Mouse (Mus musculus): Measurements from ENCODE around the gene B3gnt2. TPM values are rescaled to one million over a fixed set of nuclear protein-coding genes. Genes with fewer than 3 reads are reported as not detected.

The B3gnt2 gene
- polyA plus RNA-seq, 1 experiment from 2014 or later, result 9.2 TPM

DNA sequence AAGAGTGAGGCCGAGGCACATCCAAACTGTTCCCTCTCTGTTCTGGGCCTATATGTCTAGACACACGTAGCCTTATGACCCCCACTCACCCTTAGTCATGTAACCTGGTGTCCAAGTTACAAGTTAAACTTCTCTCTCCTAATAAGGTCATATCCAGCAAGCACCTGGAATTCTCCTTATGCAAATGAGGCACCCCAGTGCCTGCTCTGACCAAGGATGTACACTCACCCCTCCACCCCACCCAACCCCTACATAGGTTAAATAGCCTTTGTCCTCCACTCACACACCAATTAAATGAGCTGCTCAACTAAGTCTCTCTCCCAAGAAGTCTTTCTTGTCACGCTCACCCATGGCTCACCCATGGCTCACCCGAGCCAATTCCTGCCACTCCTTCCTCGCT lies 69.0 kb downstream of the B3gnt2 start:
- no peaks in the 10 kb centered on the region for H3K4me1 ChIP-seq (ENCODE audit: control insufficient read depth, insufficient read depth, low read length)
- no peaks in the 10 kb centered on the region for H3K27me3 ChIP-seq (replicated peaks; ENCODE audit: control insufficient read depth, insufficient read depth, low read length)
- H3K27ac ChIP-seq (replicated peaks; ENCODE audit: low read depth, low read length), result no peak overlapping the region
- H3K9me3 ChIP-seq (ENCODE audit: control insufficient read depth, low read length), result no peaks in the 10 kb centered on the region
- H3K4me2 ChIP-seq (ENCODE audit: low read depth, low read length), result no peak overlapping the region
- H3K36me3 ChIP-seq (ENCODE audit: control insufficient read depth, insufficient read depth, low read length), result no peaks in the 10 kb centered on the region
- no peak overlapping the region for H3K9ac ChIP-seq (ENCODE audit: low read depth, low read length)
- no peak for ATAC-seq (ENCODE audit: low read depth)
- 80% methylated on average over 5 of the region's 5 CpGs for WGBS
- H3K4me3 ChIP-seq (ENCODE audit: low read depth, low read length), result no peak overlapping the region
- DNase-seq (ENCODE audit: low spot score), result no peak

DNA sequence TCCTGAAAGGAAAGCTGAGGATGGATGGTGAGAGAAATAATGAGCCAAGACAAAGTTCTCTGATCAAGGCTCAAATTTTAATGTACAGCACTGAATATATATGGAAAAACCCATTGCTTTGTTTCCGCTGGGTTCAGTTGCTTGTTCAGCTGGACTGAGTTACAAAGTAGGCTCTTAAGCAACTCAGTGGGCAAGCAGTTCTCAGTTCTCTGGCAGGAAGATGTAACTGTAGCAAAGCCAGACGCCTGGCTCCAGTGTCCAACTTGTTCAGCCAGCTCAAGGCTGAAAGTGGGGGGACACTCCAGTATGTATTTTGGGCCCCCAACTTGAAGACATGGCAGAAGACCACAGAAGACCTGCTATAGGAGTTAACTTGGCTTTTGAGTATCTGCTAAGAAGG lies 72.9 kb downstream of the B3gnt2 start:
- Histone ChIP-seq H3K4me3 (ENCODE audit: low read depth, low read length) (no peak overlapping the region), H3K4me2 (ENCODE audit: low read depth, low read length) (no peak overlapping the region), H3K27ac (replicated peaks; ENCODE audit: low read depth, low read length) (no peak overlapping the region), H3K4me1 (ENCODE audit: control insufficient read depth, insufficient read depth, low read length) (no peaks in the 10 kb centered on the region), H3K36me3 (ENCODE audit: control insufficient read depth, insufficient read depth, low read length) (no peaks in the 10 kb centered on the region), H3K9me3 (ENCODE audit: control insufficient read depth, low read length) (no peaks in the 10 kb centered on the region), H3K9ac (ENCODE audit: low read depth, low read length) (no peak overlapping the region), H3K27me3 (replicated peaks; ENCODE audit: control insufficient read depth, insufficient read depth, low read length) (no peaks in the 10 kb centered on the region)
- DNase-seq (ENCODE audit: low spot score) (no peak), ATAC-seq (ENCODE audit: low read depth) (no peak)
- 76% methylated on average over 2 of the region's 2 CpGs for WGBS

DNA sequence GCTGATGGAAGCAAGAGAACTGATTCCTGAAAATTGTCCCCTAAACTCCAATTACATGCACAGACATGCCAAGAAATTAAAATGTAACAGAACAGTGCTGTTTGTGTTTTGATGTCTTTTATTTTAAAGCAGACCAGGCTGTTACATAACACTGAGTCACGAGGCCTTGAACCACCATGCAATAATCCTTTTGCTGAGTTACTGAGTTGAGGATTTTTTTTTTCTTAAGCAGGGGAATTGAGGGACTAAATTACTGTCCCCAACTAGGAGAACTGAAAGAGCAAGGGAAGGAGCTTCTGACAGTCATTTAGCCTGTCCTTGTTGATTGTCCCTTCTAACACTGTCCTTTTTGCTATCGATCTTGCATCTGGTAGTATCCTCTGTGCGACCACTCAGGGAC lies 76.3 kb downstream of the B3gnt2 start:
- no peaks in the 10 kb centered on the region for H3K9me3 ChIP-seq (ENCODE audit: control insufficient read depth, low read length)
- H3K4me1 ChIP-seq (ENCODE audit: control insufficient read depth, insufficient read depth, low read length), result no peaks in the 10 kb centered on the region
- no peak overlapping the region for H3K27ac ChIP-seq (replicated peaks; ENCODE audit: low read depth, low read length)
- no peaks in the 10 kb centered on the region for H3K27me3 ChIP-seq (replicated peaks; ENCODE audit: control insufficient read depth, insufficient read depth, low read length)
- ATAC-seq (ENCODE audit: low read depth) (no peak), DNase-seq (ENCODE audit: low spot score) (no peak)
- H3K36me3 ChIP-seq (ENCODE audit: control insufficient read depth, insufficient read depth, low read length), result no peaks in the 10 kb centered on the region
- 80% methylated on average over 3 of the region's 3 CpGs for WGBS
- no peak overlapping the region for H3K4me2 ChIP-seq (ENCODE audit: low read depth, low read length)
- H3K9ac ChIP-seq (ENCODE audit: low read depth, low read length), result no peak overlapping the region
- no peak overlapping the region for H3K4me3 ChIP-seq (ENCODE audit: low read depth, low read length)

DNA sequence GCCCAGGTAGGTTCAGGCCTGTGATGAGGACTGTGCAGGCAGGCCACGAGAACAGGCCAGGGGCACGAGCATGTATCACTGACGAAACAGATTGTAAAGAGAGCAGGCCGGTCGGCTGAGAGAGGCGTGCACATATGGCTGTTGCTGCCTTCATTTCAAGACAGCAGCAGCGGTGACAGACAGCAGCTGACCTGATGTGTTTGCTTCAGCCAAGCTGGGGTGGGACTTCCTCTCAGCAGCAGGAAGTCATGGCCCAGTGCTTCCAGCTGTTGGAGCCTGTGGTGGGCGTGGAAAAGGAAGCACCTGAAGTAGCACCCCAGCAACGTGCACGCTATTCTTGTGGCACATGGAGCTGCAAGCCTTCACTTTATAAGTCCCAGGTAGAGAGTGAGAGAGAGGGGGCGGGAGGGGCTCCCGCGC lies 78.0 kb downstream of the B3gnt2 start:
- Histone ChIP-seq H3K4me2 (ENCODE audit: low read depth, low read length) (no peak overlapping the region), H3K9ac (ENCODE audit: low read depth, low read length) (no peak overlapping the region), H3K27ac (replicated peaks; ENCODE audit: low read depth, low read length) (no peak overlapping the region), H3K4me1 (ENCODE audit: control insufficient read depth, insufficient read depth, low read length) (no peaks in the 10 kb centered on the region), H3K27me3 (replicated peaks; ENCODE audit: control insufficient read depth, insufficient read depth, low read length) (no peaks in the 10 kb centered on the region), H3K36me3 (ENCODE audit: control insufficient read depth, insufficient read depth, low read length) (no peaks in the 10 kb centered on the region), H3K4me3 (ENCODE audit: low read depth, low read length) (no peak overlapping the region), H3K9me3 (ENCODE audit: control insufficient read depth, low read length) (no peaks in the 10 kb centered on the region)
- DNase-seq (ENCODE audit: low spot score) (peak; percentile 29), ATAC-seq (ENCODE audit: low read depth) (no peak)
- 68% methylated on average over 13 of the region's 13 CpGs for WGBS

DNA sequence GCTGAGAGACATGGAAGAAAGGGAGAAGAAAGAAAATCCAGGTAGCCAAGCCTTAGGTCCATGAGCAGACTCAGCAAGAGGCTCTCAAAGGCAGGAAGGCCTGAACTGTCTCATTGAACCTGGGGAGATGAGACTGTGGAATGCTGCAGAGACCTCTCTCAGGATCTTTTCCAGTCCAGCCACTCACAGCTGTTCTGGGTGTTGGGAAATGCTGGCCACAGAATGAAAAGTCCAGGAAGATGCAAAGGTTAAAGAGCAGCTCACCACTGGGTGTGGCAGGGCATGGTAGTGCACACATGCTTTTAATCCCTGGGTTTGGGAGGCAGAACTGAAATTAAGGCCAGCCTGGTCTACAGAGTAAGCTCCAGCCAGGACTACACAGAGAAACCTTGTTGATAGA lies 79.6 kb downstream of the B3gnt2 start:
- Histone ChIP-seq H3K4me3 (ENCODE audit: low read depth, low read length) (no peak overlapping the region), H3K27me3 (replicated peaks; ENCODE audit: control insufficient read depth, insufficient read depth, low read length) (no peaks in the 10 kb centered on the region), H3K4me1 (ENCODE audit: control insufficient read depth, insufficient read depth, low read length) (no peaks in the 10 kb centered on the region), H3K9ac (ENCODE audit: low read depth, low read length) (no peak overlapping the region), H3K27ac (replicated peaks; ENCODE audit: low read depth, low read length) (no peak overlapping the region), H3K4me2 (ENCODE audit: low read depth, low read length) (no peak overlapping the region), H3K9me3 (ENCODE audit: control insufficient read depth, low read length) (0 out of 2 replicates have a peak, but pooled peaks cover 4% of the 10 kb centered on the region), H3K36me3 (ENCODE audit: control insufficient read depth, insufficient read depth, low read length) (no peaks in the 10 kb centered on the region)
- DNase-seq (ENCODE audit: low spot score) (no peak), ATAC-seq (ENCODE audit: low read depth) (no peak)

DNA sequence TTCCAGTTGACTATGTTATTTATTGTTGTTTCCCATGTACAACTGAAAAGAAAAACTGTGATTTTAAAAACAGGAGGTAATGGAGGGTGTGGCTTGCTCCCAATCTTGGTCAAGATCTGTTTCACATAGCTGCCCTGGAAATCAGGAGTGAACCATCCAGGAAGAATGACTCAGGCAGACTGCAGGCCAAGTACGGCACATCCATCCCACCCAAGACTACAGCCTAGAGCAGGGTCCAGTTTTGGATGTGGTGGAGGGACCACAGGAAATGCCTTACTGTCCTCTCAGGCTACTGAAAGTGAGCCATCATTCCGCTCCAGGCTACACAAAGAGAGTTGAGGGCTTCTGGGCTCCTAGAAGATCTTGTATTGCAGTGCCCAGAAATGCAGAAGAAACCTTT lies 80.0 kb downstream of the B3gnt2 start:
- H3K27me3 ChIP-seq (replicated peaks; ENCODE audit: control insufficient read depth, insufficient read depth, low read length), result no peaks in the 10 kb centered on the region
- no peaks in the 10 kb centered on the region for H3K36me3 ChIP-seq (ENCODE audit: control insufficient read depth, insufficient read depth, low read length)

DNA sequence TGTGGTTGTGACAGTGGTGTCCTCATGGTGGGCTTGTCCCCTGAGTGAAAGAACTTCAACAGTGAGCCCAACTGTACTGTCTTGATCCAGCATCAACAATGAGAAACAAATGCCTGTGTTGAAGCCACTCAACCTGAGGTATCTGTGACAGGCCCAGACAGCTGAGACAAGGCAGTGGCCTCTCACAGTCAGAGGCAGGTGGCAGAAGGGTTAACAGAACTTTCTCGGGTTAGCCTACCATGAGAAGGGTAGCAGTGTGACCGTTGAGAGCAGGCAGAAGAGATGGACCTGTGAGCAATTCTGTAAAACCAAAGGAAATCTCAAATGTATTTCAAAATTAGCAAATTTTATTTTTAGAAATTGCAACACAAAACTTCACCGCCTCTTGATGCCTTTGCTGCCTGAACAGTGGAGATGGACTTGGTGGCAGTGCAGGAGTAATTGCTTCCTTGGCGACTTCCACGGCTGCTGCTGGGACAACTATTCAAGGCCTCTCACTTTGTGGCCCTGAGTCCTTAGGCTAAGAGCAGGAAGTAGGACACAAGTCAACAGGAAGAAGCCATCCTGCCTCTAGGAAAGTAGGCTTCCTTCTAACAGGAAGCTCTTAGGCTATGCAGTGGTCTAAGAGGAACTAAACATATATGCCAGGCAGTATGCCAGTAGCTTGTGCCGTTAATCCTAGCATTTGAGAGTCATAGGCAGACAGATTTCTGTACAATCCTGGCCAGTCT lies 80.8 kb downstream of the B3gnt2 start:
- Histone ChIP-seq H3K4me3 (ENCODE audit: low read depth, low read length) (no peak overlapping the region), H3K27me3 (replicated peaks; ENCODE audit: control insufficient read depth, insufficient read depth, low read length) (no peaks in the 10 kb centered on the region), H3K4me2 (ENCODE audit: low read depth, low read length) (no peak overlapping the region), H3K36me3 (ENCODE audit: control insufficient read depth, insufficient read depth, low read length) (no peaks in the 10 kb centered on the region), H3K9ac (ENCODE audit: low read depth, low read length) (no peak overlapping the region), H3K27ac (replicated peaks; ENCODE audit: low read depth, low read length) (no peak overlapping the region), H3K9me3 (ENCODE audit: control insufficient read depth, low read length) (0 out of 2 replicates have a peak, but pooled peaks cover 4% of the 10 kb centered on the region), H3K4me1 (ENCODE audit: control insufficient read depth, insufficient read depth, low read length) (no peaks in the 10 kb centered on the region)
- 73% methylated on average over 6 of the region's 6 CpGs for WGBS
- DNase-seq (ENCODE audit: low spot score) (peak; percentile 15), ATAC-seq (ENCODE audit: low read depth) (no peak)

More for the DNA sequence above, 80.0 kb downstream of the B3gnt2 start:
- WGBS, result 79% methylated on average over 2 of the region's 2 CpGs
- no peak overlapping the region for H3K4me2 ChIP-seq (ENCODE audit: low read depth, low read length)
- H3K4me3 ChIP-seq (ENCODE audit: low read depth, low read length), result no peak overlapping the region
- H3K9me3 ChIP-seq (ENCODE audit: control insufficient read depth, low read length), result 0 out of 2 replicates have a peak, but pooled peaks cover 4% of the 10 kb centered on the region
- ATAC-seq (ENCODE audit: low read depth), result no peak
- no peak for DNase-seq (ENCODE audit: low spot score)
- no peak overlapping the region for H3K9ac ChIP-seq (ENCODE audit: low read depth, low read length)
- H3K27ac ChIP-seq (replicated peaks; ENCODE audit: low read depth, low read length), result no peak overlapping the region
- no peaks in the 10 kb centered on the region for H3K4me1 ChIP-seq (ENCODE audit: control insufficient read depth, insufficient read depth, low read length)

DNA sequence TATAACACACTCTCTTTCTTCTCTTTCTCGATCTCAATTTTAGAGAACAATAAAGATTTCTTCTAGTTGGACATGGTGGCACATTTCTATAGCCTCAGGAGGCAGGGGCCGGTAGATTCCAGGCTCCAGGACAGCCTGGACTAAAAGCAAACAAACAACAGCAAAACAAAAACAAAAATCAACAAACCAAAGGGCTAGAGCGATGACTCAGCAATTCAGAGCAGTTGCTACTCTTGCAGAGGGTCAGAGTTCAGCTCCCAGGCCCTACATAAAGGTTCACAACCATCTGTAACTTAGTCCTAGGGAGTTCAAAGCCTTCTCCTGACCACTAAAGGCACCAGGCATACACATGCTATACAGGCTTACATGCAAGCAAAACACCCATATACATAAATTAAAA lies 82.2 kb downstream of the B3gnt2 start:
- Histone ChIP-seq H3K4me3 (ENCODE audit: low read depth, low read length) (no peak overlapping the region), H3K27me3 (replicated peaks; ENCODE audit: control insufficient read depth, insufficient read depth, low read length) (no peaks in the 10 kb centered on the region), H3K4me2 (ENCODE audit: low read depth, low read length) (no peak overlapping the region), H3K9me3 (ENCODE audit: control insufficient read depth, low read length) (0 out of 2 replicates have a peak, but pooled peaks cover 4% of the 10 kb centered on the region), H3K27ac (replicated peaks; ENCODE audit: low read depth, low read length) (no peak overlapping the region), H3K9ac (ENCODE audit: low read depth, low read length) (no peak overlapping the region), H3K4me1 (ENCODE audit: control insufficient read depth, insufficient read depth, low read length) (no peaks in the 10 kb centered on the region), H3K36me3 (ENCODE audit: control insufficient read depth, insufficient read depth, low read length) (no peaks in the 10 kb centered on the region)
- WGBS, result 73% methylated on average over 3 of the region's 3 CpGs
- no peak for DNase-seq (ENCODE audit: low spot score)
- ATAC-seq (ENCODE audit: low read depth), result no peak

DNA sequence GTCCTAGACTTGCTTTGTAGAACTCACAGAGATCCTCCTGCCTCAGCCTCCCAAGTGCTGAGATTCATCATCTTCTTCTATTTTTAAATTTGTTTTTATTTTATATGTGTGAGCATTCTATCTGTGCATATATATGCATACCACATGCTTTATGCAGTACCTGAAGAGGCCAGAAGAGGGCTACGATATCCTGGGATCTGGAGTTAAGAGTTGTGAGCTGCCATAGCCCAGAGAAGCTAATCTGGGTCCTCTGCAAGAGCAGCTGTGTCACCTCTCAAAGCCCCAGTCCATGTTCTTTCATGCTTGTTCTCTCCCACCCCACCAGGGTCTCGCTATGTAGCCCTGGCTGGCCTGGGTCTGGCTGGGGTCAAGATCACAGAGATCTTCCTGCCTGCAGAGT lies 83.2 kb downstream of the B3gnt2 start:
- 79% methylated on average over 2 of the region's 2 CpGs for WGBS
- Histone ChIP-seq H3K9me3 (ENCODE audit: control insufficient read depth, low read length) (0 out of 2 replicates have a peak, but pooled peaks cover 4% of the 10 kb centered on the region), H3K36me3 (ENCODE audit: control insufficient read depth, insufficient read depth, low read length) (no peaks in the 10 kb centered on the region), H3K4me3 (ENCODE audit: low read depth, low read length) (no peak overlapping the region), H3K27ac (replicated peaks; ENCODE audit: low read depth, low read length) (no peak overlapping the region), H3K4me2 (ENCODE audit: low read depth, low read length) (no peak overlapping the region), H3K27me3 (replicated peaks; ENCODE audit: control insufficient read depth, insufficient read depth, low read length) (no peaks in the 10 kb centered on the region), H3K4me1 (ENCODE audit: control insufficient read depth, insufficient read depth, low read length) (no peaks in the 10 kb centered on the region), H3K9ac (ENCODE audit: low read depth, low read length) (no peak overlapping the region)
- no peak for ATAC-seq (ENCODE audit: low read depth)
- DNase-seq (ENCODE audit: low spot score), result no peak
